Mouse (Mus musculus) brain, embryonic 14.5 days (tissue): ENCODE data around the gene Zfp536.

ENCODE experiments used
- CTCF ChIP-seq: fragments of 200-500 bp; IDR thresholded peaks from 2 replicates; pipeline ENCODE4 v1.5.1; 2012; ENCODE audit warnings: inconsistent platforms, mild to moderate bottlenecking, moderate library complexity, borderline replicate concordance; ENCODE audit not compliant: insufficient read depth, insufficient read length; ENCODE audit errors: extremely low read depth
- POLR2A ChIP-seq: fragments of 200-500 bp; IDR thresholded peaks from 2 replicates; pipeline ENCODE4 v1.6.1; 2012; ENCODE audit warnings: mild to moderate bottlenecking, inconsistent platforms, borderline replicate concordance; ENCODE audit not compliant: poor library complexity, insufficient read depth, insufficient read length, severe bottlenecking; ENCODE audit errors: extremely low read depth

GRCm38 (mm10) chr7:37447523-37447922 is 325.9 kb downstream of the Zfp536 start:
- TF ChIP-seq CTCF (no peak), POLR2A (no peak)
